Mouse (Mus musculus): ENCODE measurements around the gene Ndufs2.

DNA sequence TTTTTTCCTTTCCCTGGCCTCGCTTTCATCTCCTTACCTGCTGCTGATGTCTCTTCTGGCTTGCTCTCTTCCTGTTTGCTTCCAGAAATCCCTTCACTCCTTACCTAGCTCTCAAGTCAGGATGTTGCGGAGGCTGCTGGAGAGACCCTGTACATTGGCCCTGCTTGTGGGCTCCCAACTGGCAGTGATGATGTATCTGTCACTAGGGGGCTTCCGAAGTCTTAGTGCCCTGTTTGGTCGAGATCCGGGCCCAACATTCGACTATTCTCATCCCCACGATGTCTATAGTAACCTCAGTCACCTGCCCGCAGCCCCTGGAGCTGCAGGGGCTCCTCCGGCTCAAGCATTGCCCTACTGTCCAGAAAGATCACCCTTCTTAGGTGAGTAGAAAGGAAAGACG lies 20.4 kb upstream of the Ndufs2 start:
- TF ChIP-seq CTCF (IDR thresholded peaks at IDR 0.05) (0 out of 2 replicates have a peak, but pooled peaks have one; percentile 10), EP300 (IDR thresholded peaks at IDR 0.05) (no peak)
